Mouse (Mus musculus) G1E (cell line): ENCODE measurements around the gene N4bp3.

Experiments used
- CTCF ChIP-seq: IDR thresholded peaks from 2 replicates; pipeline ENCODE4 v1.5.1; 2012; ENCODE audit warnings: low read depth, low read length, inconsistent platforms, mixed read lengths
- TAL1 ChIP-seq: conservative IDR thresholded peaks from 2 replicates; pipeline ENCODE4 v1.6.1; 2012; ENCODE audit warnings: low read depth, low read length, inconsistent platforms, mixed read lengths

DNA sequence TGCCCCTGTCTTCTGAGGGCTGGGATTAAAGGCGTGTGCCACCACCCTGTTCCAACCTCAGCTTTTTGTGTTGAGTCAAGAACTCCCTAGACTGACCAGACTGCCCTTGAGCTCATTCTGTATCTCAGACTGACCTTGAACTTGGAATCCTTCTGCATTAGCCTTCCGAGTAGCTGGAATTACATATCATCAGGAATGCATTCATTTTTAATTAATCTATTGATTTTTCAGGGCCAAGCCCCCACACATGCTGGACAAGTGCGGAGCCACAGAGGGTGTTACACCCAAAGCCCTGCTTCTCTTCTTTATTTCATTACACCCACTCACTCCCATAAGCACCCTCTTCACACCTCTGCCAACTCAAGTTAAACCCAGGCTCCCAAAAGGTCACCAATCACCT lies 16.9 kb downstream of the N4bp3 start:
- TF ChIP-seq TAL1 (no peak), CTCF (no peak)
